Mouse (Mus musculus): ENCODE data around the gene Cpa1. TPM values are rescaled to one million over a fixed set of nuclear protein-coding genes. Genes with fewer than 3 reads are reported as not detected.
A peak's percentile ranks its signal among the peaks of the same experiment; 100 is the strongest.

The Cpa1 gene
- polyA plus RNA-seq, 1 experiment from 2014 or later: 1.9 TPM

GRCm38 (mm10) chr6:30616491-30616941 is 22.5 kb upstream of the Cpa1 start:
- Histone ChIP-seq H3K27ac (ENCODE audit: low read depth) (no peak overlapping the region; the same call in 1 of the 2 replicates), H3K4me2 (no peak overlapping the region), H3K27me3 (ENCODE audit: insufficient read depth, low read length) (no peaks in the 10 kb centered on the region), H3K9ac (peak overlapping the region; percentile 24; the same call in 1 of the 2 replicates), H3K9me3 (ENCODE audit: low read depth, low read length) (no peaks in the 10 kb centered on the region), H3K4me3 (ENCODE audit: low read depth, low read length) (no peak overlapping the region), H3K36me3 (ENCODE audit: insufficient read depth) (no peaks in the 10 kb centered on the region), H3K4me1 (ENCODE audit: insufficient read depth) (peaks cover 27% of the 10 kb centered on the region)
- ATAC-seq (ENCODE audit: insufficient read depth) (0 out of 2 replicates have a peak, but pooled peaks have one; percentile 35), DNase-seq (no peak)
- WGBS: 12% methylated on average over 8 of the region's 8 CpGs
- TF ChIP-seq CTCF (IDR thresholded peaks at IDR 0.05; ENCODE audit: low read depth): no peak

GRCm38 (mm10) chr6:30617020-30617958 is 21.7 kb upstream of the Cpa1 start:
- peaks cover 27% of the 10 kb centered on the region for H3K4me1 ChIP-seq (ENCODE audit: insufficient read depth)
- no peaks in the 10 kb centered on the region for H3K9me3 ChIP-seq (ENCODE audit: low read depth, low read length)
- DNase-seq (no peak), ATAC-seq (ENCODE audit: insufficient read depth) (0 out of 2 replicates have a peak, but pooled peaks have one; percentile 2)
- H3K4me2 ChIP-seq: peak overlapping the region; percentile 44
- WGBS: 14% methylated on average over 13 of the region's 13 CpGs
- H3K9ac ChIP-seq: peak overlapping the region; percentile 24
- no peak for TF ChIP-seq CTCF (IDR thresholded peaks at IDR 0.05; ENCODE audit: low read depth)
- H3K27ac ChIP-seq (ENCODE audit: low read depth): peak overlapping the region; percentile 33; the same call in 1 of the 2 replicates
- no peaks in the 10 kb centered on the region for H3K36me3 ChIP-seq (ENCODE audit: insufficient read depth)
- H3K27me3 ChIP-seq (ENCODE audit: insufficient read depth, low read length): no peaks in the 10 kb centered on the region
- H3K4me3 ChIP-seq (ENCODE audit: low read depth, low read length): 0 out of 2 replicates have a peak overlapping the region, but pooled peaks have one; percentile 3

GRCm38 (mm10) chr6:30617959-30618590 is 20.9 kb upstream of the Cpa1 start:
- Histone ChIP-seq H3K4me3 (ENCODE audit: low read depth, low read length) (0 out of 2 replicates have a peak overlapping the region, but pooled peaks have one; percentile 3), H3K4me2 (peak overlapping the region; percentile 44), H3K27ac (ENCODE audit: low read depth) (0 out of 2 replicates have a peak overlapping the region, but pooled peaks have one; percentile 25), H3K27me3 (ENCODE audit: insufficient read depth, low read length) (no peaks in the 10 kb centered on the region), H3K4me1 (ENCODE audit: insufficient read depth) (peaks cover 27% of the 10 kb centered on the region), H3K9me3 (ENCODE audit: low read depth, low read length) (no peaks in the 10 kb centered on the region), H3K9ac (0 out of 2 replicates have a peak overlapping the region, but pooled peaks have one; percentile 27), H3K36me3 (ENCODE audit: insufficient read depth) (no peaks in the 10 kb centered on the region)
- TF ChIP-seq CTCF (IDR thresholded peaks at IDR 0.05; ENCODE audit: low read depth): peak; percentile 40; the same call in 1 of the 2 replicates
- DNase-seq (peak; percentile 53), ATAC-seq (ENCODE audit: insufficient read depth) (peak; percentile 41)
- 13% methylated on average over 18 of the region's 18 CpGs for WGBS

- H3K36me3 ChIP-seq (ENCODE audit: insufficient read depth): no peaks in the 10 kb centered on the region
- peaks cover 27% of the 10 kb centered on the region for H3K4me1 ChIP-seq (ENCODE audit: insufficient read depth)
- no peak for TF ChIP-seq CTCF (IDR thresholded peaks at IDR 0.05; ENCODE audit: low read depth)
- no peaks in the 10 kb centered on the region for H3K9me3 ChIP-seq (ENCODE audit: low read depth, low read length)
- no peak overlapping the region for H3K4me3 ChIP-seq (ENCODE audit: low read depth, low read length)
- H3K27ac ChIP-seq (ENCODE audit: low read depth): peak overlapping the region; percentile 33; the same call in 1 of the 2 replicates
- H3K4me2 ChIP-seq: no peak overlapping the region
- H3K9ac ChIP-seq: no peak overlapping the region
- DNase-seq (no peak), ATAC-seq (ENCODE audit: insufficient read depth) (no peak)
- 42% methylated on average over 6 of the region's 6 CpGs for WGBS
- H3K27me3 ChIP-seq (ENCODE audit: insufficient read depth, low read length): no peaks in the 10 kb centered on the region
These were observed 20.3 kb upstream of the Cpa1 start for GRCm38 (mm10) chr6:30618735-30619134.

- Histone ChIP-seq H3K27me3 (ENCODE audit: insufficient read depth, low read length) (no peaks in the 10 kb centered on the region), H3K4me3 (ENCODE audit: low read depth, low read length) (no peak overlapping the region), H3K4me2 (no peak overlapping the region), H3K36me3 (ENCODE audit: insufficient read depth) (no peaks in the 10 kb centered on the region), H3K27ac (ENCODE audit: low read depth) (no peak overlapping the region), H3K4me1 (ENCODE audit: insufficient read depth) (peaks cover 27% of the 10 kb centered on the region), H3K9me3 (ENCODE audit: low read depth, low read length) (no peaks in the 10 kb centered on the region), H3K9ac (no peak overlapping the region)
- no peak for TF ChIP-seq CTCF (IDR thresholded peaks at IDR 0.05; ENCODE audit: low read depth)
- DNase-seq (no peak), ATAC-seq (ENCODE audit: insufficient read depth) (no peak)
- 82% methylated on average over 5 of the region's 5 CpGs for WGBS
These were observed 19.4 kb upstream of the Cpa1 start for GRCm38 (mm10) chr6:30619606-30620005.

- ATAC-seq (ENCODE audit: insufficient read depth): no peak
- no peaks in the 10 kb centered on the region for H3K27me3 ChIP-seq (ENCODE audit: insufficient read depth, low read length)
- H3K4me2 ChIP-seq: no peak overlapping the region
- no peaks in the 10 kb centered on the region for H3K9me3 ChIP-seq (ENCODE audit: low read depth, low read length)
- H3K9ac ChIP-seq: no peak overlapping the region
- no peak for TF ChIP-seq CTCF (IDR thresholded peaks at IDR 0.05; ENCODE audit: low read depth)
- WGBS: 70% methylated on average over 4 of the region's 4 CpGs
- H3K4me3 ChIP-seq (ENCODE audit: low read depth, low read length): no peak overlapping the region
- no peaks in the 10 kb centered on the region for H3K36me3 ChIP-seq (ENCODE audit: insufficient read depth)
- peaks cover 27% of the 10 kb centered on the region for H3K4me1 ChIP-seq (ENCODE audit: insufficient read depth)
- peak overlapping the region; percentile 87; the same call in 1 of the 2 replicates for H3K27ac ChIP-seq (ENCODE audit: low read depth)
- DNase-seq: no peak
These were observed 18.4 kb upstream of the Cpa1 start for GRCm38 (mm10) chr6:30620591-30620990.
